Mouse (Mus musculus): ENCODE measurements around the gene Timm8a2. TPM values are rescaled to one million over a fixed set of nuclear protein-coding genes. Genes with fewer than 3 reads are reported as not detected.

Gene Timm8a2
- polyA plus RNA-seq, 1 experiment: not detected

DNA sequence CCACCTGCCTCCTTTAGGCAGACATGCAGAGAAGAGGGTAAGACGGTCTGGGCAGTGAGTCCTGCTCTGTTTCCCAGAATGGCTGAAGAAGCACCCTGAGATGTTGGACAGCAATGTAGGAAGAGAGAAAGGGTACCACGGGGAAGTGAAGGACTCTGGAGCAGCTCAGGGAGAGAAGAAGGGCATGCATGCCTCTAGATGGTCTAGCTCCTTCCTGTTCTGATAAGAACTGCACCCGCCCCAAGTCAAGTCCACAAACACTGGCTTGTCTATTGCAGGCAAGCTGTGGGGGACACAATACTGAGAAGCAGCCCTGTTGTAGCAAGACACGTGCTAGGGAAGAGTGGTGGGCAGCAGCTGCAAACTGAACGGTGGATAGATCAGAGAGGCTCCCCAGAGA, 22.3 kb upstream of the Timm8a2 start:
- Histone ChIP-seq H3K27me3 (ENCODE audit: control insufficient read depth, insufficient read depth, insufficient read length) (no peaks in the 10 kb centered on the region), H3ac (ENCODE audit: control insufficient read depth, insufficient read length, low read depth) (no peak overlapping the region), H3K36me3 (ENCODE audit: control insufficient read depth, insufficient read depth) (peaks cover 24% of the 10 kb centered on the region), H3K79me3 (ENCODE audit: low read depth) (no peaks in the 10 kb centered on the region), H3K79me2 (ENCODE audit: control insufficient read depth, insufficient read depth) (no peaks in the 10 kb centered on the region), H3K4me3 (ENCODE audit: insufficient read depth, poor library complexity, severe bottlenecking) (no peak overlapping the region)
- no peak for TF ChIP-seq CEBPB (IDR thresholded peaks at IDR 0.05; ENCODE audit: low read depth)

DNA sequence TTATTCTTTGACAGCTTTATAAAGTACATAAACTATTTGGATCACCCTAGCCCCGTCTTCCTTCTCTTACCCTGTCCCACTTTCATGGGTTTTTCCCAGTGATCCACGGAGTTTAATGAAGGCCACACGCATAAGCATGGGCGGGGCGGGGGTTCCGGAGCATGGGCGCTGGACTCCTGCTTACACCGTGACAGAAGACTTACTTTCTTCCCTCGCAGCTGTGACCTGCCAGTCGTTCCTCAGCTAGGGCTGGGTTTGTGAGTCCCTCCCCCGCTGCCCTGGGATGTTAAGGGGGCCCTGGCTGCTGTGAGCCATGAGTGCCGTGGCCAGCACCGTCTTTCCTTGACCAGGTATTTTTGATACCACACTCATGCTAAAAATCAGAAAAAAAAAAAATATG, 21.7 kb upstream of the Timm8a2 start:
- TF ChIP-seq MYOG (IDR thresholded peaks at IDR 0.05; ENCODE audit: control insufficient read depth, extremely low read depth, insufficient read length): no peak
- no peak for TF ChIP-seq USF1 (IDR thresholded peaks at IDR 0.05; ENCODE audit: low read depth)
- no peak for TF ChIP-seq MAX (IDR thresholded peaks at IDR 0.05)
- no peak for TF ChIP-seq FOSL1 (IDR thresholded peaks at IDR 0.05; ENCODE audit: insufficient read depth, low read length, poor library complexity, severe bottlenecking)
- no peak for TF ChIP-seq MYOD1 (IDR thresholded peaks at IDR 0.05; ENCODE audit: control insufficient read depth, insufficient read length, low read depth)
- no peaks in the 10 kb centered on the region for H3K79me2 ChIP-seq (ENCODE audit: control insufficient read depth, insufficient read depth)
- H3K4me3 ChIP-seq (ENCODE audit: insufficient read depth, poor library complexity, severe bottlenecking): no peak overlapping the region
- H3K36me3 ChIP-seq (ENCODE audit: control insufficient read depth, insufficient read depth): peaks cover 24% of the 10 kb centered on the region
- no peaks in the 10 kb centered on the region for H3K27me3 ChIP-seq (ENCODE audit: control insufficient read depth, insufficient read depth, insufficient read length)
- no peaks in the 10 kb centered on the region for H3K79me3 ChIP-seq (ENCODE audit: low read depth)
- no peak overlapping the region for H3ac ChIP-seq (ENCODE audit: control insufficient read depth, insufficient read length, low read depth)

DNA sequence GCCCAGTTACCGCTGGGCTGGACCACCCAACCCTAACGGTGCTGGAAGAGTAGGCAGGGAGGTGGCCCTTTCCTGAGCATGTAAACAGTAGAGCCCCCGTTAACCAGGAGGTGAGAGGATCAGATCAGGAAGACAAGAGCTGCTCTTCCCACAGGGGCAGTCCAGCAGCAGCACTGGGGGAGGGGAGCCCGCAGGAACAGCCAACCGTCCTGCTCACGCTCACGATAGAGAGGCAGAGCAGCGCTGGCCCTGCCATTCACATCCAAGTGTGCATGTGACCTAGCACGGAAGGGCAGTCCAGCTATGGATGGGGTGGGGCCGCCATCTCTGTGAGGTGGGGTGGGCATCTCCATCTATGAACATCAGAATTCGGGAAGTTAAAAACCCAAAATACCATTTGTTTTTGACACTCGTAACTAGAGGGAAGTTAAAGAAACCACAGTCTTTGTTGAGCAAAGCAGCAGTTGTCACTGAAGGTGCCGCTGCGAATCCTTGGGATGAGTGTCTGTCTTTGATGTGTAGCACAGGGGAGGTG, 21.0 kb upstream of the Timm8a2 start:
- H3ac ChIP-seq (ENCODE audit: control insufficient read depth, insufficient read length, low read depth): no peak overlapping the region
- peaks cover 24% of the 10 kb centered on the region for H3K36me3 ChIP-seq (ENCODE audit: control insufficient read depth, insufficient read depth)
- no peaks in the 10 kb centered on the region for H3K27me3 ChIP-seq (ENCODE audit: control insufficient read depth, insufficient read depth, insufficient read length)
- no peaks in the 10 kb centered on the region for H3K79me2 ChIP-seq (ENCODE audit: control insufficient read depth, insufficient read depth)
- H3K4me3 ChIP-seq (ENCODE audit: insufficient read depth, poor library complexity, severe bottlenecking): no peak overlapping the region
- no peak for TF ChIP-seq MAX (IDR thresholded peaks at IDR 0.05)
- TF ChIP-seq CTCF (IDR thresholded peaks at IDR 0.05; ENCODE audit: control insufficient read depth, insufficient read depth, insufficient read length): no peak
- TF ChIP-seq MYOG (IDR thresholded peaks at IDR 0.05; ENCODE audit: control insufficient read depth, extremely low read depth, insufficient read length): no peak
- no peak for TF ChIP-seq USF1 (IDR thresholded peaks at IDR 0.05; ENCODE audit: low read depth)
- no peak for TF ChIP-seq CEBPB (IDR thresholded peaks at IDR 0.05; ENCODE audit: low read depth)
- H3K79me3 ChIP-seq (ENCODE audit: low read depth): no peaks in the 10 kb centered on the region

DNA sequence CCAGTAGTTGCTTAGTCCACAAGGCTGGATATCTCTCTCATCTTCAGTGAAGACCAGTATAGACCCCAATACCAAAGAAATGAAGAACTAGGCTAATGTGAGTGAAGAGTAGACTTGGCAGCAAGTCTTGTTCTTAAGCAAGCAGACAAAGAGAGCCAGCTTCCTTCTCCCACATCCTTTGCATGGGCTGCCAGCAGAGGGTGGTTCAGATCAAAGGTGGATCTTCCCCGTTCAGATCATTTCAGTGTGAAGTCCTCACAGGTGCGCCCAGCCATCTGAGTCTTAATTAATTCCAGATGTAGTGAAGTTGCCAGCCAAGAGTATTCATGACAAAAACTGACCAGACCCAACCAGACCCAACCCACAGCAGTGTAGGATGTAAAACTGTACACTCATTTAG, 16.5 kb upstream of the Timm8a2 start:
- Histone ChIP-seq H3ac (ENCODE audit: control insufficient read depth, insufficient read length, low read depth) (no peak overlapping the region), H3K4me3 (ENCODE audit: insufficient read depth, poor library complexity, severe bottlenecking) (no peak overlapping the region), H3K79me3 (ENCODE audit: low read depth) (no peaks in the 10 kb centered on the region), H3K36me3 (ENCODE audit: control insufficient read depth, insufficient read depth) (no peaks in the 10 kb centered on the region), H3K79me2 (ENCODE audit: control insufficient read depth, insufficient read depth) (no peaks in the 10 kb centered on the region), H3K27me3 (ENCODE audit: control insufficient read depth, insufficient read depth, insufficient read length) (no peaks in the 10 kb centered on the region)
- TF ChIP-seq MYOD1 (IDR thresholded peaks at IDR 0.05; ENCODE audit: control insufficient read depth, insufficient read length, low read depth) (no peak), USF1 (IDR thresholded peaks at IDR 0.05; ENCODE audit: low read depth) (no peak), CTCF (IDR thresholded peaks at IDR 0.05; ENCODE audit: control insufficient read depth, insufficient read depth, insufficient read length) (no peak), MYOG (IDR thresholded peaks at IDR 0.05; ENCODE audit: control insufficient read depth, extremely low read depth, insufficient read length) (no peak), FOSL1 (IDR thresholded peaks at IDR 0.05; ENCODE audit: insufficient read depth, low read length, poor library complexity, severe bottlenecking) (no peak), CEBPB (IDR thresholded peaks at IDR 0.05; ENCODE audit: low read depth) (no peak), MAX (IDR thresholded peaks at IDR 0.05) (no peak)

DNA sequence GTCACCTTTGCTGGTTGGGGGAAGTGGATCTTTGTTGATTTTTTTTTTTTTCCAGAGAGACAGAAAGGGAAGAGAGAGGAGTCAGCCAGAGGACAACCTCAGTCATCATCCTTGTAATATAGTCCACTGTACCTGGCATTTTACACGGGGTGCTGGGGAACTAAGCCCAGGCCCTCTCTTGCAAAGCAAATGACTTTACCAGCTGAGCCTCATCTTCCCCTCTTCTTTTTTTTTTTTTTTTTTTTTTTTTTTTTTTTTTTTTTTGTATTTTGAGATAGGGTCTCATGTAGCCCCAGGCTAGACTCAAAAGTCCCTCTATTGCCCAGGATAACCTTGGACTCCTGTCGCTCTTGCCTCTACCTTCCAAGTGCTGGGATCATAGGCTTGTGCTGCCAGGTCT, 15.1 kb upstream of the Timm8a2 start:
- no peak overlapping the region for H3ac ChIP-seq (ENCODE audit: control insufficient read depth, insufficient read length, low read depth)
- no peaks in the 10 kb centered on the region for H3K27me3 ChIP-seq (ENCODE audit: control insufficient read depth, insufficient read depth, insufficient read length)
- TF ChIP-seq CEBPB (IDR thresholded peaks at IDR 0.05; ENCODE audit: low read depth): no peak
- TF ChIP-seq CTCF (IDR thresholded peaks at IDR 0.05; ENCODE audit: control insufficient read depth, insufficient read depth, insufficient read length): no peak
- no peak for TF ChIP-seq MAX (IDR thresholded peaks at IDR 0.05)
- no peak for TF ChIP-seq MYOD1 (IDR thresholded peaks at IDR 0.05; ENCODE audit: control insufficient read depth, insufficient read length, low read depth)
- no peak for TF ChIP-seq MYOG (IDR thresholded peaks at IDR 0.05; ENCODE audit: control insufficient read depth, extremely low read depth, insufficient read length)
- TF ChIP-seq USF1 (IDR thresholded peaks at IDR 0.05; ENCODE audit: low read depth): no peak
- no peak for TF ChIP-seq FOSL1 (IDR thresholded peaks at IDR 0.05; ENCODE audit: insufficient read depth, low read length, poor library complexity, severe bottlenecking)
- no peaks in the 10 kb centered on the region for H3K36me3 ChIP-seq (ENCODE audit: control insufficient read depth, insufficient read depth)
- no peaks in the 10 kb centered on the region for H3K79me3 ChIP-seq (ENCODE audit: low read depth)
- no peak overlapping the region for H3K4me3 ChIP-seq (ENCODE audit: insufficient read depth, poor library complexity, severe bottlenecking)
- no peaks in the 10 kb centered on the region for H3K79me2 ChIP-seq (ENCODE audit: control insufficient read depth, insufficient read depth)

DNA sequence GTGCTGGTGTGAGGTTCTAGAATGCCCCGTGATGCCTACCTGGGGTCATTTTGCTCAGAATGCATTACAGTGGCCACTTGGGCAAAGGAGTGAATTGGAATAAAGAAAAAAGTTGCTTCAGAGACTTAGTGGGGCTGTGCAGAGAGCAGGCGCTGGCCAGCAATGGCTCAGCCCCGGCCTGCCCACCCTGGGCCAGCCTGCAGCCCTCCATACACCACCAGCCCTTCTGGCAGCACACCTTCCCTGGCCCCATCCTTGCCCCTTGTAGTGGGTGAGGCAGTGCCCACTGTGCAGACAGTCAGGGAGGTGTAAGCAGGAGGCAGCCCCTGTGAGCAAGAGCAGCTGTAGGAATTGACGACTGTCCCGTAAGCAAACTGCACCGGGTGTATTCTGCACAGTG, 13.9 kb upstream of the Timm8a2 start:
- Histone ChIP-seq H3K79me2 (ENCODE audit: control insufficient read depth, insufficient read depth) (no peaks in the 10 kb centered on the region), H3K27me3 (ENCODE audit: control insufficient read depth, insufficient read depth, insufficient read length) (no peaks in the 10 kb centered on the region), H3K79me3 (ENCODE audit: low read depth) (no peaks in the 10 kb centered on the region), H3K36me3 (ENCODE audit: control insufficient read depth, insufficient read depth) (no peaks in the 10 kb centered on the region), H3ac (ENCODE audit: control insufficient read depth, insufficient read length, low read depth) (no peak overlapping the region), H3K4me3 (ENCODE audit: insufficient read depth, poor library complexity, severe bottlenecking) (no peak overlapping the region)
- TF ChIP-seq CTCF (IDR thresholded peaks at IDR 0.05; ENCODE audit: control insufficient read depth, insufficient read depth, insufficient read length) (no peak), MYOD1 (IDR thresholded peaks at IDR 0.05; ENCODE audit: control insufficient read depth, insufficient read length, low read depth) (no peak), MAX (IDR thresholded peaks at IDR 0.05) (no peak)

Data from C2C12 (cell line).